Mouse (Mus musculus) forelimb bud, embryonic 11.5 days (tissue): ENCODE data around the gene Clk2.
"Not testable (repeated sequence)": the region's sequence is repeated elsewhere in the genome, so short reads cannot be mapped to it uniquely, and the experiment has no call there.

Experiments used
- DNase-seq: peaks from one replicate; pipeline ENCODE4 v3.0.0-alpha.2; 2012; ENCODE audit warnings: low read depth, low spot score

The Clk2 gene

GRCm38 (mm10) chr3:89190436-89190835 is 25.8 kb downstream of the Clk2 start:
- DNase-seq = no peak

- no peak for DNase-seq
Observed at GRCm38 (mm10) chr3:89193351-89193750, 28.8 kb downstream of the Clk2 start.

GRCm38 (mm10) chr3:89193853-89194252 is 29.3 kb downstream of the Clk2 start:
- no peak for DNase-seq

GRCm38 (mm10) chr3:89195979-89196877 is 31.6 kb downstream of the Clk2 start:
- peak; percentile 93 for DNase-seq

GRCm38 (mm10) chr3:89199839-89200238 is 35.2 kb downstream of the Clk2 start:
- DNase-seq = no peak

GRCm38 (mm10) chr3:89202253-89203141 is 37.9 kb downstream of the Clk2 start, which contains the start of gene Gba:
Gene Gba, plus strand, starts transcription at chr3:89202928.
- peak; percentile 89 for DNase-seq

GRCm38 (mm10) chr3:89203142-89203514 is 38.5 kb downstream of the Clk2 start:
- no peak for DNase-seq

GRCm38 (mm10) chr3:89206079-89206478 is 41.5 kb downstream of the Clk2 start:
- DNase-seq = no peak

- DNase-seq = no peak
Observed at GRCm38 (mm10) chr3:89206695-89207094, 42.1 kb downstream of the Clk2 start.

- no peak for DNase-seq
Observed at GRCm38 (mm10) chr3:89208075-89208657, 43.6 kb downstream of the Clk2 start.

GRCm38 (mm10) chr3:89208736-89209135 is 44.1 kb downstream of the Clk2 start:
- no peak for DNase-seq

- DNase-seq = no peak
Observed at GRCm38 (mm10) chr3:89209731-89210130, 45.1 kb downstream of the Clk2 start.

- no peak for DNase-seq
Observed at GRCm38 (mm10) chr3:89210162-89210561, 45.6 kb downstream of the Clk2 start.

- no peak for DNase-seq
Observed at GRCm38 (mm10) chr3:89210731-89211130, 46.1 kb downstream of the Clk2 start.

GRCm38 (mm10) chr3:89213803-89214530 is 49.4 kb downstream of the Clk2 start:
- peak; percentile 94 for DNase-seq

GRCm38 (mm10) chr3:89214681-89215411 is 50.3 kb downstream of the Clk2 start, which contains the start of gene Thbs3:
Gene Thbs3, plus strand, starts transcription at chr3:89215180.
- DNase-seq = peak; percentile 42

GRCm38 (mm10) chr3:89215853-89216252 is 51.3 kb downstream of the Clk2 start:
- peak; percentile 91 for DNase-seq

GRCm38 (mm10) chr3:89216407-89216806 is 51.8 kb downstream of the Clk2 start:
- not testable (repeated sequence) for DNase-seq

- DNase-seq = no peak
Observed at GRCm38 (mm10) chr3:89218271-89218670, 53.7 kb downstream of the Clk2 start.

GRCm38 (mm10) chr3:89219546-89219945 is 55.0 kb downstream of the Clk2 start:
- DNase-seq = no peak
